Mouse (Mus musculus): ENCODE measurements around the gene Ralgps1.

Ralgps1 gene

DNA sequence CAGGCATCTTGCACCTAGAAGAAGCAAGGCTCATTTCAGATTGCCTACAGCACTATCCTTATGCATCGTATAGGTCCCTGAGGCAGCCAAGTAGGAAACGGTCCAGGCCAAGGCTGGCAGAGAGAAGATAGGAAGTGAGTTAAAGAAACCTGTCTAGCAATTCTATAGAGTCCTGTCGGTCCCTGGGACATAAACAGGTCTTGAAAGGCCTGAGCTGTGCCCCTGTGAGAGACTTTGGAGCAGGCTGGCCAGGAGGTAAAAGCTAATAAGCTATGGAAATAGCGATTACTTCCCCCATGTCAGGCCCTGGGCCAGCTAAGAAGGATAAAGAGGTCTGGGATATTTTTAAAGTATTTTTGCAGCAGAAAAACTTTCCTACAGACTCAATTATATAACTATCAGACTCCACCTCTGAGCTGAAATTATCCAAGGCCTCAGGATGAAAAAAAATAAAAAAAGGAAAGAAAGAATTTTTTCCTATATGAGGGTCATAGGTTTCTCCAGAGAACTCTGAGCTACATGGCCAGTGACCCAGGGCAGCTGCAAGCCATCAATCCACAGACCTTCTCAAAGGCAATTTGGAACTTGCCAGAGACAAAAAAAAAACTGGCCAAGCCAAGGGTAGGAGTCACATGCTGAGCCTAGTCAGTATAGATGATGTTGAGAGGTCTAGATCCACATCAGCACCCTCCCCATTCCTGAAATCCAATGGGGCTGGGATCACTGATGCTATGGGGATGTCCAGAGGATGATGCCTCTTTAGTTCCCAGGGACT lies 98.4 kb downstream of the Ralgps1 start:
- no peak for DNase-seq

DNA sequence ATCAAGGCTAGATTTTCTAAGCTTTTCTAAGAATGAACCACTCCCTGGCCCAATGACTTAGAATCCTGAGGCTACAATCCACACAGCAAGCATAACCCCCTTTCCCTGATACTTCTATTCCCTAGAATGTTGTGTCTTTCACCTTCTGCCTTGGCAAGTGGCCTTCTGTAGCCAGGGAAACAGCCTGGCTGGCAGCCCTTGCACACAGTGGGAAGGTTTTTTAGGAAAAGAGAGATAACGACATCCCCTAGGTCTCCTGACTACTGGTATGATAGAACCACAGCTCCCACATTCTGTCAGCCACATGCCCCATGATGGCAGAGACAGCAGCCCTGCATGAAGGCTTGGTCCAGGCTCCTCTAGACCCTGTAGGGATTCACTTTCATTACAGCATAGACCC lies 99.8 kb downstream of the Ralgps1 start:
- no peak for DNase-seq

DNA sequence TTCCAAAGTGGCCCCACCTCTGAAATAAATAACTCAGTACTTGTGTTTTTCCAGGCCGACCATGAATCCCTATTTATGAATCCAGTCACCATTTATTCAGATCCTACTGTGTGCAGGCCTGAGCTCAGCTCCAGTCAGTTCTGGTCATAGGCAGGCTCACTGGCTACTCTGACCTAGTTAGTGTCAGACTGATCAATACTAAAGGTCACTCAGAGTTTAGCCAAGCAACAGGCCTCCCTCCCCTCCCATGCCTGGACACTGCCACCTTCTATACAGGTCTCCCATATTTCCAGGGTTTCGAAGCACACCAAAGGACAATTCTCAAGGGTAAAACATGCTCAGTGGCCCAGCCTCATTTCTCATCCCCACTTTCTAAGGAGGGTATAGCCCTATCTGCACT lies 100.7 kb downstream of the Ralgps1 start:
- no peak for DNase-seq

DNA sequence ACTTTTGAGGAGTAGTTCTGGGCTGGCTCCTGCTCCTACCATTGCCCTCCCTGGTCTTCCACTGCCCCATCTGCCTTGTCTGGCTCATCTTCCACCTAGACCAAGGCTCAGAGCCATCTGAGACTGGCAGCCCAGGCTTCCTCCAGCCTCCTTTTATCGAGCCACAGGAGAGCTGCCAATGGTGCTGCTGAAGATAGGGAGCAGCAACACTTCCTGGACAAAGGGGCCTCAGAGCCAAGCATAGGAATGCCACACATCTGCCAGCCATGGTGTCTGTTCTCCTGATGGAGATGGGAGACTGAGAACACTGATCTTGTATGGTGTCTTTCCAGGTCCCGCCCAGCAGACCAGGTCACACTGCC lies 102.2 kb downstream of the Ralgps1 start:
- no peak for DNase-seq

DNA sequence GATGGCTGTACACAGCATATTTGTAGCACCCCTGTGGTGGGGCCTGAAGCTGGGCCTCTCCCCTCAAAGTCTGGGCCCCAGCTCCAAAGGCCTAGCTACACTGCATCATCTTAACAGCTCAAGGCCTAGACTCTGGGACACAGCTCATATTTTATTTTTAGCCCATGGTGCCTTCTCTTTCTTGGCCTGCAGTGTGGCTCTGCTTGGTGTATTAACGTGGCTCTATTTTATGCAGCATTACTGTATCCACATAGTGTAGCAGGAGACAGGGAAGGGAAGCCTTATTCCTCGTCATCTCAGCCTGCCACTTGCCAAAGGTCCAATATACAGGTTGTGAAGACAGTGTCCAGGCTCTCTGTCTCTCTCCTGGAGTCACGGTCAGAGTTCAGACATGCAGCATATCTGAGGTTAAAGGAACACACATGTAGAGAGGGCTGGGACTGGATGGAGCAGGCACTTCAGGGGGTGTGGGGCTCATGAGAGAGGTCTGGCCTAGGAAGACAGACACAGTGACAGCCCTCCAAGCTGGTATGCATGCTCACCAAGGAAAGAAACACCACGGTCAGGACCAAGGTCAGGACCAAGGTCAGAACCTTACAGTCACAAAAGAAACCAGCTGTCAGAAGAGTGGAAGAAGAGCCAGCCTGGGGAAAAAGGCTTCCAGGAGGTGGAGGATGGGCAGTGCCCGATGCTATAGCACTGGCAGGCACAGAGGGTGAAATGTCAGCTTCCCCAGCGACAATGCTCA lies 102.7 kb downstream of the Ralgps1 start:
- no peak for DNase-seq

DNA sequence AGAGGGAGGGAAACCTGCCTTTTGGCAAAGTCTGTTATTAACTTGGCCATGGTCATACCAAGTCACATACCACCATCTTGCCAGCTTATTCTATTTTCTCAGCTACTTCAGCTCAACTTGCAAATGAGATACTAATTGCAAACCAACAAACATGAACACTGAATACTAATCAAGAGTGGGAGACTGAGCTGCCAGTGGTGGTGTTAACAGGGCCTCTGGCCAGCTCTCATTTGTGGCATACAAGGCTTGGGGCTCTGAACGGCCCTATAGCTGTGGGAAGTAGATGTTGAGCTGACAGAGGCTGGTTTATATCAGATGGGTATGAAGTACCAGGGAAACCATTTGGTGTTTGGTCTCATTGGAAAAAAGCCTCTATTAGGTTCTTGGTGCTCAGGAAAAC lies 104.2 kb downstream of the Ralgps1 start:
- no peak for DNase-seq

DNA sequence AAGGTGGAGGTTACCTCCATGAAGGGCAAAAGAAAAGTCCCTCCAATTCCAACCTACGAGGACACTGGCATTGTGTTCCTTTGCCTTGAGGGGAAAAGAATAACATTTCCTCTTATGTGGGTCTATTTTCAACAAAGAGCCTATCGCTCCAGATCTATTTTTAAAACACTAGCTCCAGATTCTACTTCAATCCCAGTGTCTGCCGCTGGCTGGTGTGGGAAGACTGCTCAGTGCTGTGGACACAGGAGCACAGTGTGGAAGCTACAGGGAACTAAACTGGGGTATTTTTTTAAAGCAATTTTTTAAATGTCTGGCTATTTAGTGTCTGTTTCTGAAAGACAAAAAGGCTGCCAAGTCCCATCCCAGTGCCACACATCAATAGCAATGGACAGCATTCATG lies 105.5 kb downstream of the Ralgps1 start:
- peak; percentile 53 for DNase-seq

DNA sequence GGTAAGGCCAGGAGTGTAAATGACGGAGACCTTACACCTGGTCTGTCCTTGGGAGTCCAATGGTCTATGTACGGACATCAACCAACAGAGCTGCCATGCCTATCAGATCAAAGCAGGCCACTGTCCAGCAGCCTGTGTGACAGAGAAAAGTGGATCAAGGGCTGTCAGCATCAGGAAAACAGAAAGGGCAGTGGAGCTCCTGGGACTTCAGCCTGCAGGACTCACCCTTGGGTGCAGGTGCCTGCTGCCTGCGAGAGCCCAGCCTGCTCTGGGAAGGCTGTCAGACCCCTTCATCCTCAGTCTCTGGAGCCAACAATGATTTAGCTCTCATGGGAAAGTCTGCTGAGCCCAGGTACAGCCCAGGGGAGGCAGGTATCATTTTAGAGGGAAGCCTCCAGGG lies 109.8 kb downstream of the Ralgps1 start:
- no peak for DNase-seq

DNA sequence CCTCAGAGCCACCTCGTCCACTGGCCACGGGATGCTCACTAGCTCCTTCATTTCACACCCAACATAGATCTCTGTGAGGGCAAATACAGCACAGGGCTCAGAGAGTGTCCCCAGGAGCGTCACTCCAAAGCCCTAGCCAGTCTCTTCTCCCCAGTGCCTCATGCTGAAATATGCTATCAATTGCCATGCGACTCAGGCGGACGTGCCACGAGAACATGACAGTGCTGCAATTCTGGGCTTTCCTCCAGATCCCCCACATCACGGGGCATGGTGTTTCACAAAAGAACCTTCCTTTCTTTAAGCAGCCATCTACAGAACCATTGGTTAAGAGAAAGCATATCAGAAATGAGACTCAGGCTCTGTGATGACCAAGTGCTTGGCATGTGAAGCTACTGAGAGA lies 110.5 kb downstream of the Ralgps1 start:
- peak; percentile 78 for DNase-seq

DNA sequence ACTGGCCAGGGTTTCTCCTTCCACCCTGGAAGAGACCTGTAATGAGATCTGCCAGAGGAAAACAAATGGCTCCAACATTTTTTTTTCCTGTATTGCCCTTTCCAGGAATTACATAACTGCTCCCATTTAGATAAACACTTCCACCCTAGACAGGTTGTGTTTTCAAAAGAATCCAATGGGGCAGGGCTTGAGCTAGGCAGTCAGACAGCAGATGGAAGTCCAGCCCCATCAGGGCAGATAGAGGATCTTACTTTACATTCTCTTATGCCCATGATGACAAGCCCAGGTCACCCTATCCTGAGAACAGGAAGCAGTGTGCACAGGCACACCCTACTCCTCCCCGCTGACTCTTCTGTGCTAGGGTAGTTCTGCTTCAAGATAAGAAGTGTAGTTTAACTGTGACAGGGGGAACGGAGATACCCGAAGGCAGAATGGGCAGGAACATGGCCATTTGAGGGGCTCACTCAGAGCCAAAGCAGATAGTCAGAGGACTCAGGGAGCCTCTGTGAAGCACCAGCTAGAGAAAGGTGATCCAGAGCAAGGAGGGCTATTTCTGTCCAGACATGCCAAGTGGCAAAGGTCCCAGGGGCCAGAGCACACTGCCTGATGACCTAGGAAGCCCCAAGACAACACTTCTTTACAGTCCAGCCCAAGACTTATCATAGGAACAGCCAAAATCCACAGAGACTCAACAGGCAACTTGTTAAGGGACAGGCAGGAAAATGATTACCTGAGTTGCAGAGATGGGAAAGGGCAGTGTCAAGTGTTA lies 114.3 kb downstream of the Ralgps1 start:
- DNase-seq, result no peak

DNA sequence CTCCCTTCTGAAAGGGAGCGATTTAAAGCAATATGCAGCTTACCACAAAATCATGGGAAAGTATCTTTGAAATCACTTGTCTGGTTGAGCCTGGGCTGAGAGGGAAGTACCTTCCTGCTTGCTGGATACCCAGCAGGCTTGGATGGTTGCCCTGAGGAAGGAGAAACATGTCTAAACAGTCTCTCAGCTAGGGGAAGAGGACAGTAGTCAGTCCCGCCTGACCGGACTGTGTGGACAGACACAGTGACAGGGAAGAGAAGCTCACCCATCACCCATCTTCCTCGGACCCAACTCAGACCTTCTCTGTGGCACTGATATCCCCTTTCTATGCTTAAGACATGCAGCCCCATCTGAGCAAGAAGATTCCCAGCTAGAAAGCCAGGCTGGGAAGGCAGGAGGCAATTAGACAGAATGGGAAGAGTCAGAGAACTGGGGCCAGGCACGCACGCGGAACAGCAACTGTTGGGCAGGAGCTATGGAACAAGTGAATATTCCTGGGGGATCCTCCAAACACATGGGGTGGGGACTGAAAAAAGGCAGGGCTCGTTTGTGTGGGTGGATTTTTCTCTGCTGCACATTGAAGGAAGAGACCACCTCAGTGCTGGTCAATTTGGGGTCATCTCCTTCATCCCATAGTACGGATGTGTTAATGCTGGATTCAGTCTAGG lies 116.8 kb downstream of the Ralgps1 start:
- DNase-seq, result no peak

DNA sequence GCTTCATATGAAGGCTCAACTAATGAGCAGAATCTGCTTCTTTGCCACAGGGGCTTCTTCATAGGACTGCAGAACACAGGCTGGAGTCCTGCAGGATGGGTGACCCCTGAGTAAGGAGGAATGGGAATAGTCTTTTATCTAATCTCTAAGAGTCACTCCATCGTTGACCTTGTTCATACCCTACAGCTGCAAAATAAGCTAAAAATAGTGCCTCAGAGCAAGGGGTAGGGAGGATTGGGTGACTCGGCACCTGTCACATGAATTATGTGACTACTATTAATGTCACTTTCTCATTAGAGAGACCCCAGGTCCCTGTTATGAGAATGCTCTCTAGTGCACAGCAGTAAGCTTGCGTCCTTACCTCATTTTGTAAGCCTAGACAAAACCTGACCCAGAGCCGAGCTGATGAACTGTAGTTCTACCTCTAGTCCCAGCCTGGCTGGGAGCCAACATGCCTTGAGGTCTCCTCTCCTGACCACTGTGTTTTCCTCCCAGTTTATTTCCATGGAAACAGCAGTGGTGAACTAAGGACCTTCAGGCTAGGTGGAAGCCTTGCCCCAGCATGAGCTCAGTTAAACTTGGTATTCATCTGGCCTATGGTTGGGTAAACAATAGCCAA lies 117.6 kb downstream of the Ralgps1 start:
- DNase-seq, result no peak

DNA sequence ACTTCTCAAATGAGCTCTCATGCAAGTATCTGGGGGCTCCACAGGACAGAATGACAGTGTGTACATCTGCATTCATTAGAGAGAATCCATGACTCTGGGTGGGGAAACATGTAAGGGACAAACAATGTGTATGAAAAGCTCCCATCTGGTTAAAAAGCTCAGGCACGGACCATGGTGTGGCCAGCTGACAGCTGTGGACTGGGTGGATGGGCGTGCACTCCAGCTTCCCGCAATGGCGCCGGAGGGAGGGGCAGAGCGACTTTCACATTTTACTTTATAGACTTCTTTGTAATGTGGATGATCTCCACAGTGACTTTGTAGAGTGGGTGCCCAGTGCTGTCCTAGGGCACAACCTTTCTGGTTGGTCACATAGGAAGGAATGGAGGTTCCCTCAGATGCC lies 118.5 kb downstream of the Ralgps1 start:
- DNase-seq, result no peak

DNA sequence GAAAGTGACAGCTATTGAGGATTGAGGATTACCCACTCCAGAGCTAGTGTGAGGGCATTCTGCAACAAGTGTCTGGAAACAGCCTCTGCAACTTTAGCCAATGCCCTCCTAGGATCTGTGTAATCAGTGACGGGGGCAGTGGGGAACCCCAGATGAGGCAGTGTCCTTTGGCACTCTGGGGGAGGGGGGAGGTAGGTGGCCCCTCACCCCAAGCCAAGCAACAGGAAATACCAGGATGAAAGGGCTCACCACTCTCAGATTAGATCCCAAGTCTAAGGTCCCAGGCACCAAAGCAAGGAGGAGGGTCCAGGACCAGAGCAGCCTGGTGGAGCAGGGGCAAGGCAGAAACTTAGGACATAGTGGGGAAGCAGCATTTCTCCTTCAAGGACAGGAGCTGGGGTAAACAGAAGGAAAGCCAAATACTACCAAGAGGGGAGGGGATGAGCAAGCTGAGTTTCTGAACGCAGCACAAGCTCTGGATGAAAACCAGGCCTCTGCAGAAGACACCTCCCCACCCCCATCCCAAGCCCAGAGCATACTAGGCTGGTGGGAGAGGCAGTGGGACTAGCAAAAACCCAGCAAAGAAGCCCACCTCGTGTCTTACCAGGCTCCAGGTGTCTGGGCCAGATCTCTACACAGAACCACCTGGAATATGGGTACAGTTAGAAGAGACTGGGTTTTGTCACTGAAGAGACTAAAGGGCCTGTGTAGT lies 121.2 kb downstream of the Ralgps1 start:
- DNase-seq, result no peak

DNA sequence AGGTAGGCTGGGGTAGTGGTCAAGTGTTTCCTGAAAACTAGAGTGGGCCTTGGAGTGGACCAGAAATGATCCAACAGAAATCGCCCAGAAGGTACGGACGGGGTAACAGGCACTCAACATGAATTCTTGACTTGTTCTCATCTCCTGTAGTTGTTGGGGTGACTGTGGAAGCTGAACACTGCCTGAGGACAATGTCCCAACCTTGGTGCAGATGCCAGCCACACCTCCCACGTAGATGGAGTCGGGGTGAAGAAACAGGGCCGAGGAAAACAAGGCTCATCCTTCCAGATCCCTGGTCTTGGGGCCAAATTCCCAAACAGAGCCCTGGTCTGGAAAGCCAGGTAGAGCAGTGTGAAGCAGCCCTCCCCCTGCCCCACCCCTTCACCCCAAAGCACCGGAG lies 122.7 kb downstream of the Ralgps1 start:
- no peak for DNase-seq

DNA sequence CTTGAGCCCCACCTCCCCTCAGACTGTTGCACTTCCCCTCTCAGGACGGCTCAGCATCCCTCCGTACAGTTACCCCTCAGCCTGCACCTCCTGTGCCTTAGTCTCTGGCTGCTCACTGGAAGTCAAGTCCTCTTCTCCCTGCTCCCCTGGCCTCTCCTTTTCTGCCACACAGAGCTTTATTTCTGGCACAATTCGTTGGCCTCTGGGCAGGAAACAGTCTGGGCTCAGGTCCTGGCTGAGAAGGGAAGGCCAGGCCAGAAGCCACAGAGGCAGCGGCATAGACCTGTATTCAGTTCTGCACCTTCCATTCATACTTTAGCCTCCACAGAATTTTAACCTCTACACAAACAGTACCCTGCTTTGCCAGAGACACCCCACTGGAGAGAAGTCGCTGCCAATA lies 124.4 kb downstream of the Ralgps1 start:
- no peak for DNase-seq

DNA sequence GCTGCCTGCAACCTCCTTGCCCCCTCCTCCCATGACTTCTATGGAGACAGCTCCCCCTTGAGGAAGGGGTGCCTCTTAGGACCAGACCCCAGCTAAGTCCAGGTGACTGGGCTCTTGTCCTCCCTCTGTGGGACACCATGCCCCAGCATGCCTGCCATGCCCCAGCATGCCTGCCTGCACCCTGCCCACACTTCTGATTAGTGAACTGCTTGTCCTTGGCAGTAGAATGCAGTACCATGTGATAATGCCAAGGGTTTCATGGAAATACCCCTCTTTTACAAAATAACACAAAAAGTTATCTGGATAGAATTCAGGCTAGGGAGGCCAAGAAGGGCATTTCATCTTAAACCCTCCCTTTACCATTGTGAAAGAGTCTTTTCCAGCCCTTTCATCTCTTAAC lies 125.9 kb downstream of the Ralgps1 start:
- DNase-seq, result no peak

DNA sequence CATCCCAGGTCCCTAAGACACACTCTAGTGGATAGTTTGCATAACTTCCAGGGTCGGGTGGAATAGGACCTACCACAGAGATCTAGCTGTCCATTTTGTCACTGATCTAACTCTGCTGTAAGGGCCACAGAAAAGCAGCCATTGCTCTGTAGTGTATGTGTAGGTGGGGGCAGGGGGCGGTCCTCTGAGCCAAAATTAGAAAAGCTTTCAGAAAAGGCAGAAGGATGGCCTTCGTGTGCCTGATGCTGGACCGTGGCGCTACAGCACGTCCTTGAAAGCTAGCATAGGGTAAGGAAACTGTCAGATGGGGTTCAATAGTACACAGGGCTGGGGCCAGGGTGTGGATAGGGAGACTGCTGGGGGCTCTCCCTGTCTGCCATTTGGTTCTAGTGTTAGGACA lies 126.4 kb downstream of the Ralgps1 start:
- no peak for DNase-seq

DNA sequence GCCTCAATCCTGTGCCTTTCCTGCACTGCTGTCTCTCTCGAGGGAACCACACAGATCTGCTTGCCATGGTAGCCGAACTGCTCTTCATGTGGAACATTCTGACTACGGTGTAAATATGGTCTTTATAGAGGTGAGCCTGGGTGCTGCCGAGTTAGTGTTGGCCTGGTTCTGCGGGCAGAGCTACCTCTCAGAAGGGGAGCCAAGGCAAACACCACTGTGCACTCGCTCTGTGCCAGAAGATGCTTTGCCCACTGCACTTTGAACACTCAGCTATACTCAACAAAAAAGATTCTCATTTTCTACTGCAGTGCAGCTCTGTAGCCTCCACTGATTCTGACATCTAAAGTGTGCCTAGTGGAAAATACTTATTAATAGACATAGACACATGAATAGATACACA lies 133.7 kb downstream of the Ralgps1 start:
- DNase-seq, result no peak

DNA sequence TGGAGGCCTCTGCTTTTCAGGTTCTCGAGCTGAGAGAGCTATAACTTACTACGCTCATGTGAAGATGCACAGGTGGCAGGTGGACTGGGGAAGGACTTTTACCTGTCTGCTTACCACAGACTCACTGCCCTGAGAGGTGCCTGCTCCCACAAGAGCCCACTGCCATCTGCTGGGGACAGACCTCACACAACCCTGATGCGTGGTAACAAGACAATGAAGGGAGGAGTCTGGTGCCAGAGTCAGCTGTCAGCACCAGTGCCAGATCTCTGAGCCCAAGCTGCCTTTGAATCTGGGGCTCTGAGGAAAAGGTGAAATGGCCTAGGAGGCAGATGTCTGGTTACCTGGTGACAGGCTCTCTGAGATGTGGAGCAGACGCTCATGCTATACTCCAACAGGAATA lies 136.4 kb downstream of the Ralgps1 start:
- no peak for DNase-seq

DNA sequence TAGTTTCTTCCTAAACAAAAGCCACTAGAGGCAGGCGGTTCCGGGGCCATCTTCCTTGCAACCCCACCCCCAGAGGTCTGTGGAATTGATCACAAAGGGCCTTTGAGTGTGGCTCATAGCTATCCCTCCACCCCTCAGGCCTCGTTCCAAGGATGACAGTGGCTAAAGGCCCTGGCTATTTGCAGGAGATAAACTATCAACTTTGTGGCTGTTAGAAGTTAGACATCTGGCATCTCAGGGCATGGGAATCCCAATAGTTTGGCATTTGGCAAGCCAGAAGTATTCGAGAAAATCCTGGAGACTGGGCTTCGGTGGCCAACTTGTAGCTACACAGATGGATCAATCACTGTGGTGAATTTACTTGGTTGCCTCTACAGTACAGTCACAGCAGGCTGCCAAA lies 137.4 kb downstream of the Ralgps1 start:
- no peak for DNase-seq

Data from right cerebral cortex, adult 18-20 months (tissue).